Mouse (Mus musculus) cerebellum, postnatal 4 days (tissue): ENCODE measurements at regions not wholly inside any gene's neighbourhood (a gene's known extent, or its start where the extent isn't known, plus 50 kb on each side); places are given as distances from the start of the nearest gene placed in this dataset.
"Not testable (repeated sequence)": the region's sequence is repeated elsewhere in the genome, so short reads cannot be mapped to it uniquely, and the experiment has no call there.

ENCODE experiments used
- DNase-seq, 2 experiments: peaks; one replicate each; pipeline ENCODE4 v3.0.0; 2022; ENCODE audit warnings: low spot score in 2 of 2, mixed read lengths in 1 of 2

DNA sequence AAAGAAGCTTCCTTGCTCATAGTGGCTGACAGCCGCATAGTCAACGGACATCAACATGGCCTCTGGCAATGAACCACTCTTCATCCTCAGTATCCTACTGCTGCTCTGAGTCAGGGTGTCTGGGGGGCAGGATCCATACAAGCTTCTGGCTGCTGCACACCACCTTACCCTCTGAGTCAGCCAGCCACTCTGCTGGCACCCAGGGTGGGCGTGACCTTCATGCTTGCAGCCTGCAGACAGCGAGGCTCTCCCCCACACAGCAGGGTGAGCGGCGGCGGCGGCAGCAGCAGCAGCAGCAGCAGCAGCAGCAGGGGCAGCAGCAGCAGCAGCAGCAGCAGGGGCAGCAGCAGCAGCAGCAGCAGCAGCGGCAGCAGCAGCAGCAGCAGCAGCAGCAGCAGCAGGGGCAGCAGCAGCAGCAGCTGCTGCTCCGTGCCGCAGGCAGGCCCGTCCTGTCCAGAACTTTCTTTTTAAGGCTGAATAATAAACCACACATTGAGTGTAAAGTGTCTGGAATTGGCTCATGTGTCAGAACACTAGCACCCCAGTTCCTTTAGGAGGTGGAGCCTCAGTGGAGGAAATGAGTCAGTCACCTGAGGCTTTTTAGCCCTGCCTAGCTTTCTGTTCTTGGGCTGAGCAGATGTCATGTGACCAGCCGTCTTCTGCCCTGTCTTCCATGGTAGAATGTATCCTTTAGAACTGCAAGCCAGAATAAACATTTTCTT lies 186.3 kb downstream of the 1810013L24Rik start:
- no peak for DNase-seq

DNA sequence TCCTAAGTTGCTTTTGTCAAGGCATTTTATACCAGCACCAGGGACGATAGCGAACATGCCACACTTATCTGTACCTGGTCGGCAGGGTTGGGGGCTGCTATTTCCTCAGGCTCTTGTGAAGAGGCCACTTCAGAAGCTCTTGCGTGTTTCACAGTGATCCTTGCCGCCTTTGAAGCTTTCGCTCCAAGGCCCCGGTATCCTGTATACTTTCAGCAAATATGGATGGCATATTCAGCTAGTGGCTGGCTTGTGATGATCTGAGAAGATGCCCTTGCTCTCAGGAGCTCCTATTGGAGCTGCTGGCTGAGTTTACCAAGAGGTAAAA lies 186.8 kb downstream of the 1810013L24Rik start:
- no peak for DNase-seq

DNA sequence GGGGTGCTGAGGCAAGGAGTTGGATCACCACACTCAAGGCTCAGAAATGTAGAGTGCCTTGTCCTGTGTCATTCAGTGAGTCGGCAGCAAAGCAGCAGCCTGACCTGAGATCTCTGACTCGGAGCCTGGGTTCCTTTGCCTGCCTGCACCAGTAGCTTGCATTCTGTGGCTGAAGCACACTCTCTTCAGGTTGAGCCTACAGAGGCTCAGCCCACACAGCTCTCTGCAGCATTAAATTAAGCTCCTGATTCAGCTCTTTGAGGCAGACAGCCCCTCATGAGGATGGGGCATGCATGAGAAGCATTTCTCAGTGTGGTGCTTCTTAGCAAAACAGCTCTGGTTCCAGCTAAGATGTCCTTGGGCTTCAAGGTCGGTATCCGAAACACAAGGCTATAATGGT lies 200.8 kb downstream of the 1810013L24Rik start:
- DNase-seq = no peak

GRCm38 (mm10) chr16:9043271-9043670 lies 213.4 kb downstream of the 1810013L24Rik start:
- no peak for DNase-seq

- no peak for DNase-seq
Measured at GRCm38 (mm10) chr16:9046864-9047263, 217.0 kb downstream of the 1810013L24Rik start.

DNA sequence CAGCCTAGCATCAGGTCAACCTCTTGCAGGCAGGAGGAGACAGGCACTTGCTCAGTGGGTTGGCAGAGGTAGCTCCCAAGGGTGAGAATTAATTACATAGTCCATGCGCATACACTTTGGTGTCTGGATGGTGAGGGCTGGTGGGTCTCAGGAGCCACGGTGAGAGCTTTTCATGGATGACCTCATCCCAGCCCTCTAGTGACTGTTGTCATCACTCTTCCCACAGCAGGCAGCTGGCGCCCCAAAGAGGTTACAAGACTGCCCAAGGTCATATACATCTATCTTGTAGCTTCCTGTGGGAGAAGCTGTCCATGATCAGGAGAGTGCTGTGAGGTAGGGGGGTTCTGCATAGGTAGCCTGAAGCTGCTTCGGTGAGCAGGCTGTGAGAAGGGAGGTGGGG lies 224.5 kb downstream of the 1810013L24Rik start:
- DNase-seq = no peak

DNA sequence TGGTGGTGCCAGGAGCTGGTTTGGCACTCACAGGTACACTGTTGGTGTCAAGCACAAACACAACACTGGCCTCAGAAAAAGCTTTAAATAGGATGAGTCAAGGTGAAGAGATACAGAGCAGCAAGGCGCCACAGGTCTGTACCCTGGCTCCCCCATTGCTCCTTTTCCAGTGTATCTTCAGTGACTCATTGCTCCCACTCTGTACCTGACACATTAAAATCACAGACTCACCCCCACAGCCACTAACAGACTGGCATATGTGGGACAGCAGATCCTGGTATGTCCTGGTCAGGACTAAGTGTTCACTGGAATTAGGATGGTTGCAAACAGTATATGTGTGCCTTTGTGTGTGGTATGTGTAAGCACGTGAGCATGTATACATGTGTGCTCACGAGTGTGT lies 226.5 kb downstream of the 1810013L24Rik start:
- DNase-seq = no peak

DNA sequence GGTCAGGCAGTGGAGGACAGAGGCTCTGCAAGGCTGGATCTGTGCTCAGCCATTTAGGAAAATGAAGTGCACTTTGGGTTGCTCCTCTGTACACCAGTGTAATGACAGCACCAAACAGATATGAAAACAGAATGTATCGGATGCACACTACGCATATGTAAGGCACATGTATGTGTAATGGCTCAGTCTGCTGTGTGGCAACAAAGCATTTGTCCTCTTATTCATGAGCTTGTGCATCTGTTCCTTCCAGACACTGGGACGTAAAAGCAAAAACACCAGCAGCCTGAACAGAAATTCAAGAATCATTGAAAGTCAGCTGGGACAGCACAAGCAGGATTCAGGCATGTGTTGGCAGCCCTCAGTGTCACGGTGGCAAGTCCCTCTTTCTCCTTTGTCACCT lies 241.6 kb downstream of the 1810013L24Rik start:
- DNase-seq = no peak

DNA sequence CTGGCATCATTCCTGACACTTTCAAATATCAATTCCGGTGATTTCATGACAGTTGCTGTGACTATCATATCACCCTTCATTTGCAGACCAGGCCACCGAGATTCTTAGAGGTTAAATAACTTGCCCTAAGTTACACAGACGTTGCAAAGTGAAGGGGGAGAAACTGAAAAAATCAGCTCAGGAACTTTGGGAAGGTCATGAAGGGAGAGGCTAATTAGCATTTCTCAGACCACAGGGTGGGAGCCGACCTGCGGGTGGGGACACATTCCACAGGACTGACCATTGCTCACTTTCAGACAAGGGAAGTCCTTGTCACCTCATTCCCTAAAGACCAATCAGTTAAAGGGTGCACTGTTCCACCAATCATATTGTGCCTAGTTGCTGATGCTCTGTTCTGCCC lies 242.1 kb downstream of the 1810013L24Rik start:
- DNase-seq = not testable (repeated sequence)

GRCm38 (mm10) chr16:9074295-9074694 lies 244.4 kb downstream of the 1810013L24Rik start:
- DNase-seq = no peak

DNA sequence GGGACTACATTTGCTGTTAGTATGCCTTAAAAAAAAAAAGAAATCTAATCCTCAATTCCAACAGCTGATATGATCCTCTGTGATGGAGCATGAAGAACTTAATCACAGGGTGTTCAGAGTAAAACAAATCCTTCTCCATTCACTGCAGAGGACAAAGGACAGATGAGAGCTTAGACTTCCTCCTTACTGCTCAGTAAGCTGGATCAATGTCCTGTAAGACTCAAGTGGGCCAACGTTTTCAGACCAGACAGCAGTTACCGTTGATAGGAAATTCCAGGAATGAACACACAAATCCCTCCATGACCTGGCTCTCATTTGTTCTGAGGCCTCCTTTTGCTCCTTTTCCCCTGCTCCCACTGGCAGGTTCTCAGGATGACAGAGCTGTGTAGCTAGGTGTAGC lies 247.6 kb downstream of the 1810013L24Rik start:
- no peak for DNase-seq

DNA sequence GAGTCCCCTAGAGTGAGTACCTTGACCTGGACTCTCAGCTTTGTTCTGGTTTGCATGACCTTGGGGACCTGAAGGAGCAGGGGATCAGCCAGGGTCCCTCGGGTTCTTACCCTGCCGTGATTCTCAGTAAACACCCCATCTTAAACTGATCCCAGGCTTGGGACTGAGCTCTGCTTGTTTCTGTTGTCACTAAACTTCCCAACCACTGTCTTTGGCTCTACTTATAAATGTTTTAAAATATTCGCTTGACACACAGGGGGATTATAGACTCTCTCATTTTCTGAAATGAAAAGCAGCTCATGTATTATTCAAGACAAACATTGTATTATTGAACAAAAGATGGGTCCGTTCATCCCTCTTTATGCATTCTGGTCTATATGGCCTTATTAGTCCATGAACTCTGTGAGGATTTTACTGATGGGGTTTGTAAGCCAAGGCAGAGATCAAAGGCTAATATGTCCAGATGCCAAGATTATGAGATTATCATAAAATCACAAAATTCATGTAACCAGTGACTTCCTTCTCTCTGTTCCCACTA lies 248.6 kb downstream of the 1810013L24Rik start:
- DNase-seq = no peak

DNA sequence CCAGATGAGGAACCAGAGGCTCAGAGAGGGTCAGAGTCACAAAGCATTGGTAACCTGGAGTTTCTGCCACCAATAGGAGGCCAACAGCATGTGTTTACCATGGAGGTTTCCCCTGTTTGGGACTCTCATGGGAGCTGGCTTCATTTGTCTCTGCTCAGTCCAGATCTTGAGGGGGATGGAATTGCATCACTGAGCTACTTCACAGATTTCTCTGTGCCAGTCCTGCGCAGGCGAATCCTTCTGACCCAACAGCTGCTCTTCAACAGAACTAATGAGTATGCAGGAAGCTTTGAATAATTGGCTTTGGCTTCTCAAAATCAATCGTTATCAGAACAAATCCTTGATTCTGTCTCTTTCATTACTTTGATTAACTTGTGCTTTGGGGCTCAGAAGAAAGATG lies 253.1 kb downstream of the 1810013L24Rik start:
- DNase-seq = no peak

DNA sequence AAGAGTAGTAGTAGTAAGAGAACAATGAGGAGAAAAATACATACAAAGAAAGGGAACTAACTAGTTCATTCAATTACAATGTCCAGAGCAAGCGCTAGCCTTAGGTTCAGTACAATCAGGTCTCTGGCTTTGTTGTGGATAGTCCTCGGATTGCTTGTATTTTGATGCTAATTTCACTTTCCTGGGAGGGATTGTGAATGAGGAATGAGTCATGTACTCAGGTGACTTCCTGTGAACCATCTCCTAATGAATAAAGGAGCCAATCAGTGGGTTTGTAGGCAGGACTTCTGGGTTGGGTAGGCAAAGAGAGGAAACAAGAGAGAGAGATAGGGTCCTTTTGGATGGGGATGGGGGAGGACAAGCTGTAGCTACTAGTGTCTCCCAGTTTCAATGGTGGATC lies 253.8 kb downstream of the 1810013L24Rik start:
- DNase-seq = no peak

GRCm38 (mm10) chr16:9084581-9084980 lies 254.7 kb downstream of the 1810013L24Rik start:
- no peak for DNase-seq

DNA sequence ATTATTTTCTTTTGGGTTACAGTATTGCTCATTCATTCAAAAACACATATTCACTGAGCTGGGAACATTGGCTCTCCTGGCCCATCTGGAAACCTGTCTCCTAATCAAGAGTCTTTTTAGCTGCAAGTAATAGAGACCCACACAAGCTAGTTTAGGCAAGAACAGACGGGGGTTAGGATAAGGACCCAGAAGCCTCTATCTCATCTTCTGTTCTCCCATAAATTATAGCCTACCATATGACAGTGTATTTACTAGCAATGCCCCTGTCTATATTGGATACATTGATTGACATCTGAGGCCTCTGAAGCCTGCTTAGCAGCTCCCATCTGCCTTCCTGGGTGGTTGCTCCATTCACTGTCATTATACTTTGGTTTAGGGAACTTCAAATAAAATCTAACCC lies 255.2 kb downstream of the 1810013L24Rik start:
- DNase-seq = no peak

DNA sequence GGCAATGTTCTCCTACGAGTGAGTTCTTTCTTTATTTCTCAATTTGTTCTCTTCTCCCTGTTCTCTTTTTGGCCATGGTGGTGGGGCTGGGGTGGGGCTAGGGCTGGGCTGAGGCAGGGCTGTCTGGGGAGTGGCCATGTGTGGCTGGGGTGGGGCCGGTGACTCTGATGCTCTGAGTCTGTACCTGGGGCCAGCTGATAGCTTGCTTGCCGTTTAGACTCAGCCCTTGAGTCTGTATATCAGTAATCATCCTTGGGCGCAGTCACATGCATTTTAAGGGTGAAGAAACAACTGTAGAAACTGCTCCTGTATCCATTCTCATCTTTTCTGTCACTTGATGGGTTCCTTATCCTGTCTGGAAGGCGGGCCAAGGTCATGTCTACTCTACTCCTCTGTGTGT lies 256.1 kb downstream of the 1810013L24Rik start:
- no peak for DNase-seq

- no peak for DNase-seq
Measured at GRCm38 (mm10) chr16:9091790-9092189, 261.9 kb downstream of the 1810013L24Rik start.

DNA sequence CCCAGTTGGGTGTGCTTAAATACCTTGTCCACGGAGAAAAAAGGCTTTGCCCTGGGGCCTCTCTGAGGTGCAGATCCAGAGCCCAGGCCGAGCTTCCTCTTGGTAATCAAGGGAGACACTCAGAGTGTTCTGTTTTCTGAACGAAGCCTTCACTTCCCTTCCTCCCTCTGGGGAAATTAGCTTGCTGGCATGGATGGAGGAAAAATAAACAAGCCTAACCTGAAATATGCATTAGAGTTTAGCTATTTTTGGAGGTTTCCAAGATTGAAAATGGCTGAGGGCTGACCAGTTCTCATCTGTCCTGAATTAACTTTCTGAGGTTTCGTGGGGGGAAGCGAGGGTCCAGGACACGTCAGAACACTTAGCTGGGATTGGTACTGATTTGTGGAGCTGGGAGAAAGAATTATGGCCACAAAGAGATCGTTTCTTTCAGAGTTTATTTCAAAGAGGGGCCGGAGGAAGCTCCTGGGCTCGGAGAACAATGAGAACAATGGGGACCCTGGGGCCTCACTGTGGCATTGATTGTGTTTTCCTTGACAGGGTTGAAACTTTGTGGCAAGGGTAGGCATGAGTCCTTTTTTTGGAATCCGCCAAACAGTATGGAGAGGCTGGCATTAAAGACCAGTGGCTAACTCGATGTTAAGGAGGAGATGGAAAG lies 262.4 kb downstream of the 1810013L24Rik start:
- DNase-seq = no peak

DNA sequence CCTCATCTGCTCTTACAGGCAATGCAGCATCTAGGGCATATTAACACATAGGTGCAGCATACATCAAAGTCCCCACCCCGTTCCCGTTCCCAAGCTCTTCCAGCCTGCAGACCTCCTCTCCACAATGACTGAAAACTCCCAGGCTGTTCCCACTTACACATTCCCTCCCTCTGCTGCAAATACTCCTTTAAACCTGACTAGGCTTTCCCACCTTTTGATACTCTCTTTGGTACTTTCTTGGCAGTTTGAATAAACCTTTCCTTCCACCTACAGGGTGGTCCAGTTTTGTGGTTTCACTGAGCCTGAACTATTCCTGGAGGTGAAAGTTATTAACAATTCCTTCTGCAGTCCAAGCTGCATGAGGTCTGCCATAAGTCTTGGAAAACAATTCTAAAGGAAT lies 263.7 kb downstream of the 1810013L24Rik start:
- DNase-seq = no peak

DNA sequence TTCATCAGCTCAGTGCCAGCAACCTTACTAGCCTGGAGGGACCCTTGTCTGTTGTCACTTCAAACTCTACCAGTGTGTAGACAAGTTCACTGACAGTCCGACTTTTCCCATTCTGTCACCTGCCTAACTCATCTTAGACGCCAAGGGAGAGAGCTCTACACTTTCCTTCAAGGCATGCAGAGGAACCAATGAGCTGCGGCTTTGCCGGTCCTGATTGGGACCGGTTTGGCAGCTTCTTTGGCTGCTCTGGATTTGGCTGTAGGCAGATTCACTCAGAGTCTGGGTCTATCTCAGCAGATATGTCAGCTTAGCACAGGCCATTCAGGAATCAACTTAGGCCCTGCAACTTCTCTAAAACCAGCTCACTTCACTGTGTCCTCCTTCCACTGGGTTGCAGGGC lies 264.3 kb downstream of the 1810013L24Rik start:
- no peak for DNase-seq

- DNase-seq = no peak
Measured at GRCm38 (mm10) chr16:9106211-9106610, 276.3 kb downstream of the 1810013L24Rik start.

- DNase-seq = not testable (repeated sequence)
Measured at GRCm38 (mm10) chr16:9106676-9107075, 276.8 kb downstream of the 1810013L24Rik start.
